Mouse (Mus musculus): ENCODE data around the gene Stat5b. TPM values are rescaled to one million over a fixed set of nuclear protein-coding genes. Genes with fewer than 3 reads are reported as not detected.

Gene Stat5b
- polyA plus RNA-seq, 1 experiment, result 14.5 TPM

- Histone ChIP-seq H3K27ac (ENCODE audit: control insufficient read depth, insufficient read depth, low read depth, low read length, poor library complexity) (no peak overlapping the region), H3K4me3 (replicated peaks; ENCODE audit: control insufficient read depth, low read depth, low read length) (no peak overlapping the region), H3K4me1 (ENCODE audit: control insufficient read depth, insufficient read depth, low read length) (peaks cover 1% of the 10 kb centered on the region; the same call in 1 of the 2 replicates)
- 2% methylated on average over 35 of the region's 35 CpGs for WGBS
- TF ChIP-seq CTCF (IDR thresholded peaks at IDR 0.05; ENCODE audit: control insufficient read depth, insufficient read depth, low read length) (no peak), POLR2A (IDR thresholded peaks at IDR 0.05; ENCODE audit: borderline replicate concordance, control insufficient read depth, low read depth, low read length) (no peak)
Measured at GRCm38 (mm10) chr11:100758707-100759610, 91.6 kb downstream of the Stat5b start.

GRCm38 (mm10) chr11:100757566-100757965 is 93.0 kb downstream of the Stat5b start:
- no peak for TF ChIP-seq CTCF (IDR thresholded peaks at IDR 0.05; ENCODE audit: control insufficient read depth, insufficient read depth, low read length)
- TF ChIP-seq POLR2A (IDR thresholded peaks at IDR 0.05; ENCODE audit: borderline replicate concordance, control insufficient read depth, low read depth, low read length), result no peak
- Histone ChIP-seq H3K4me3 (replicated peaks; ENCODE audit: control insufficient read depth, low read depth, low read length) (no peak overlapping the region), H3K4me1 (ENCODE audit: control insufficient read depth, insufficient read depth, low read length) (peaks cover 1% of the 10 kb centered on the region; the same call in 1 of the 2 replicates), H3K27ac (ENCODE audit: control insufficient read depth, insufficient read depth, low read depth, low read length, poor library complexity) (no peak overlapping the region)
- WGBS, result 41% methylated on average over 12 of the region's 12 CpGs

GRCm38 (mm10) chr11:100756476-100756875 is 94.0 kb downstream of the Stat5b start:
- Histone ChIP-seq H3K4me3 (replicated peaks; ENCODE audit: control insufficient read depth, low read depth, low read length) (no peak overlapping the region), H3K4me1 (ENCODE audit: control insufficient read depth, insufficient read depth, low read length) (no peaks in the 10 kb centered on the region), H3K27ac (ENCODE audit: control insufficient read depth, insufficient read depth, low read depth, low read length, poor library complexity) (no peak overlapping the region)
- WGBS, result 65% methylated on average over 6 of the region's 6 CpGs
- TF ChIP-seq CTCF (IDR thresholded peaks at IDR 0.05; ENCODE audit: control insufficient read depth, insufficient read depth, low read length), result no peak
- TF ChIP-seq POLR2A (IDR thresholded peaks at IDR 0.05; ENCODE audit: borderline replicate concordance, control insufficient read depth, low read depth, low read length), result no peak

DNA sequence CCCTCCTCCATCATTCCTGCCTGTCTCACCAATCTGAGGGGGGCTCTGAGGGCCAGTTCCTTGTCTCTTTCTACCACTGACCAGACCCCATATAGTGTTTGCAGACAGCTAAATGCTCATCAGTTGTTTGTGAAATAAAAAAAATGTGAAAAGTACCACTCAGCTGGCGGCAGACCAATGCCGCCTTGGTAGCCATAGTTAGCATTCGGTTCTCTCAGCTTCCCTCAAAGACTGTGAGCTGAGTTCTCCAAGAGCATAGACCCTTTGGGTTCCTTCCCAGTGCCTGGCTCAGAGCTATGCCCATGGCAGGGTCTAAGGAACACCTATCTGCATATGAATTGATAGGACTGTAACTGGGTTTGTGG is 95.8 kb downstream of the Stat5b start:
- Histone ChIP-seq H3K4me3 (replicated peaks; ENCODE audit: control insufficient read depth, low read depth, low read length) (no peak overlapping the region), H3K27ac (ENCODE audit: control insufficient read depth, insufficient read depth, low read depth, low read length, poor library complexity) (no peak overlapping the region), H3K4me1 (ENCODE audit: control insufficient read depth, insufficient read depth, low read length) (no peaks in the 10 kb centered on the region; the same call in 1 of the 2 replicates)
- no peak for TF ChIP-seq CTCF (IDR thresholded peaks at IDR 0.05; ENCODE audit: control insufficient read depth, insufficient read depth, low read length)
- no peak for TF ChIP-seq POLR2A (IDR thresholded peaks at IDR 0.05; ENCODE audit: borderline replicate concordance, control insufficient read depth, low read depth, low read length)
- 86% methylated on average over 3 of the region's 3 CpGs for WGBS

- no peak overlapping the region for H3K4me3 ChIP-seq (replicated peaks; ENCODE audit: control insufficient read depth, low read depth, low read length)
- no peaks in the 10 kb centered on the region; the same call in 1 of the 2 replicates for H3K4me1 ChIP-seq (ENCODE audit: control insufficient read depth, insufficient read depth, low read length)
- H3K27ac ChIP-seq (ENCODE audit: control insufficient read depth, insufficient read depth, low read depth, low read length, poor library complexity), result no peak overlapping the region
- TF ChIP-seq CTCF (IDR thresholded peaks at IDR 0.05; ENCODE audit: control insufficient read depth, insufficient read depth, low read length) (no peak), POLR2A (IDR thresholded peaks at IDR 0.05; ENCODE audit: borderline replicate concordance, control insufficient read depth, low read depth, low read length) (no peak)
- WGBS, result 60% methylated on average over 12 of the region's 12 CpGs
Measured at GRCm38 (mm10) chr11:100754021-100754692, 96.4 kb downstream of the Stat5b start.

- H3K4me1 ChIP-seq (ENCODE audit: control insufficient read depth, insufficient read depth, low read length), result no peaks in the 10 kb centered on the region; the same call in 1 of the 2 replicates
- H3K4me3 ChIP-seq (replicated peaks; ENCODE audit: control insufficient read depth, low read depth, low read length), result no peak overlapping the region
- 64% methylated on average over 10 of the region's 10 CpGs for WGBS
- H3K27ac ChIP-seq (ENCODE audit: control insufficient read depth, insufficient read depth, low read depth, low read length, poor library complexity), result no peak overlapping the region
- TF ChIP-seq CTCF (IDR thresholded peaks at IDR 0.05; ENCODE audit: control insufficient read depth, insufficient read depth, low read length), result no peak
Measured at GRCm38 (mm10) chr11:100752294-100752693, 98.2 kb downstream of the Stat5b start.

GRCm38 (mm10) chr11:100750127-100750526 is 100.4 kb downstream of the Stat5b start:
- 86% methylated on average over 16 of the region's 16 CpGs for WGBS
- Histone ChIP-seq H3K4me1 (ENCODE audit: control insufficient read depth, insufficient read depth, low read length) (no peaks in the 10 kb centered on the region; the same call in 1 of the 2 replicates), H3K27ac (ENCODE audit: control insufficient read depth, insufficient read depth, low read depth, low read length, poor library complexity) (no peak overlapping the region), H3K4me3 (replicated peaks; ENCODE audit: control insufficient read depth, low read depth, low read length) (no peak overlapping the region)
- TF ChIP-seq CTCF (IDR thresholded peaks at IDR 0.05; ENCODE audit: control insufficient read depth, insufficient read depth, low read length), result no peak
- TF ChIP-seq POLR2A (IDR thresholded peaks at IDR 0.05; ENCODE audit: borderline replicate concordance, control insufficient read depth, low read depth, low read length), result no peak

- no peak overlapping the region for H3K4me3 ChIP-seq (replicated peaks; ENCODE audit: control insufficient read depth, low read depth, low read length)
- WGBS, result 61% methylated on average over 25 of the region's 25 CpGs
- no peaks in the 10 kb centered on the region; the same call in 1 of the 2 replicates for H3K4me1 ChIP-seq (ENCODE audit: control insufficient read depth, insufficient read depth, low read length)
- no peak overlapping the region for H3K27ac ChIP-seq (ENCODE audit: control insufficient read depth, insufficient read depth, low read depth, low read length, poor library complexity)
- TF ChIP-seq POLR2A (IDR thresholded peaks at IDR 0.05; ENCODE audit: borderline replicate concordance, control insufficient read depth, low read depth, low read length) (no peak), CTCF (IDR thresholded peaks at IDR 0.05; ENCODE audit: control insufficient read depth, insufficient read depth, low read length) (no peak)
Measured at GRCm38 (mm10) chr11:100749469-100749868, 101.1 kb downstream of the Stat5b start.
